Mouse (Mus musculus): ENCODE results near the gene Ccnj. TPM values are rescaled to one million over a fixed set of nuclear protein-coding genes. Genes with fewer than 3 reads are reported as not detected.

The Ccnj gene
- polyA plus RNA-seq, 2 experiments from 2014 or later: 4.1 to 5.5 TPM

- peak; percentile 37 for ATAC-seq
Observed at GRCm38 (mm10) chr19:40844731-40845130, 13.7 kb downstream of the Ccnj start.

- ATAC-seq: no peak
Observed at GRCm38 (mm10) chr19:40849391-40849790, 18.3 kb downstream of the Ccnj start.

GRCm38 (mm10) chr19:40859555-40859954, 28.5 kb downstream of the Ccnj start:
- ATAC-seq: no peak

GRCm38 (mm10) chr19:40868284-40868683, 37.2 kb downstream of the Ccnj start:
- no peak for ATAC-seq

GRCm38 (mm10) chr19:40869425-40870105, 38.5 kb downstream of the Ccnj start:
- ATAC-seq: no peak

- peak; percentile 57 for ATAC-seq
Observed at GRCm38 (mm10) chr19:40872955-40873665, 42.0 kb downstream of the Ccnj start.

- no peak for ATAC-seq
Observed at GRCm38 (mm10) chr19:40881700-40882099, 50.6 kb downstream of the Ccnj start.

GRCm38 (mm10) chr19:40888887-40889286, 57.8 kb downstream of the Ccnj start:
- ATAC-seq: no peak

GRCm38 (mm10) chr19:40894071-40894506, 63.0 kb downstream of the Ccnj start:
- ATAC-seq: peak; percentile 58

GRCm38 (mm10) chr19:40894519-40895392, 63.7 kb downstream of the Ccnj start, which contains the start of gene Zfp518a:
TSS of gene Zfp518a (plus strand) at chr19:40894705.
- ATAC-seq: peak; percentile 83

GRCm38 (mm10) chr19:40895393-40895703, 64.3 kb downstream of the Ccnj start:
- ATAC-seq: peak; percentile 5

Other genes starting within 250 kb of the Ccnj start
- 10 to 100 TPM; 39.2 to 80.4 TPM for gene Aldh18a1, start 242.8 kb upstream of the Ccnj start, polyA plus RNA-seq (2017; shearing (Covaris generic))
- gene Tctn3, start 219.0 kb upstream of the Ccnj start, polyA plus RNA-seq (2017; shearing (Covaris generic)): 10 to 100 TPM in 1 of 2 experiments, 1 to 10 TPM in 1; 8.5 to 13.1 TPM
- gene Entpd1, start 218.9 kb upstream of the Ccnj start, polyA plus RNA-seq (2017; shearing (Covaris generic)): 10 to 100 TPM; 44.4 to 58.8 TPM
- under 1 TPM; 0.47 to 0.93 TPM for gene Cc2d2b, start 82.5 kb upstream of the Ccnj start, polyA plus RNA-seq (2017; shearing (Covaris generic))
- 10 to 100 TPM; 13.0 to 15.9 TPM for gene Zfp518a, start 63.4 kb downstream of the Ccnj start, polyA plus RNA-seq (2017; shearing (Covaris generic))
- gene Blnk, start 163.3 kb downstream of the Ccnj start, polyA plus RNA-seq (2017; shearing (Covaris generic)): 1 to 10 TPM in 1 of 2 experiments, not detected in 1; 3.3 TPM
- gene Dntt, start 198.0 kb downstream of the Ccnj start, polyA plus RNA-seq (2017; shearing (Covaris generic)): under 1 TPM; 0.54 to 0.66 TPM
- not detected for gene Opalin, start 245.8 kb downstream of the Ccnj start, polyA plus RNA-seq (2017; shearing (Covaris generic))

Data from CD4-positive, CD25-positive, alpha-beta regulatory T cell, adult 4 months (primary cell).